Mouse (Mus musculus): ENCODE results near the gene Letmd1. TPM values are rescaled to one million over a fixed set of nuclear protein-coding genes. Genes with fewer than 3 reads are reported as not detected.

The Letmd1 gene
- polyA plus RNA-seq, 3 experiments from 2014 or later: 24.6 to 58.8 (median 54.5) TPM

DNA sequence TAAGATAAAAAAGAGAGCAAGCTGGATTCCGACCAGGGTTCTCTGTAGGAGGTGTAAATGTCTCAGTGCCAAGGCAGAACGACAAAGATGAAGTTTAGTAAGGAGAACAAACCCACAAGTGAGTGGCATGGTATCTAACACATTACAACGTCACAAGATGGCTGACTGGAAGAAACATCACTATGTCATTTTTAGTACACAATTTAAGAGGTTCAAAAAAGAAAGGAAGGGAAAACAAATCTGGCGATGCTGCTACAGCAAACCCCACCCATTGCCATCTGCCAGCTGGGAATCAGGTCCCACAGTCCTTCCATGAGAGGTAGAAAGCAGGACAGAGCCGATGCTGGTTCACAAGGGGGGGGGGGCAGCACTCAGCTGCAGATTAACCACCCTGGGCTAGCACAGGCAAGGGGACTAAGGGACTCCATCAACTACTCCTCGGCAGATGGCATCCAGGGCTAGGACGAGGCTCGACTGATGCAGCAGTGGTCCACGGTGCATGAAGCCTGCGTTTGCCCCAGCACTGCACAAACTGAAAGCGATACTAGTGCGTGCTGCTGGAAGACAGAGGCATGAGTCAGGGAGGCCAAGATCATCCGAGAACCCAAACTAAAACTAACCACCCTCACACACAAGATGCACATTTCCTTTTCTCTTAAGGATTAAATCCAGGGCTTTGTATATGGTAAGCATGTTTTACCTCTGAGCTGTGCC lies 39.8 kb downstream of the Letmd1 start:
- no peak for ATAC-seq

DNA sequence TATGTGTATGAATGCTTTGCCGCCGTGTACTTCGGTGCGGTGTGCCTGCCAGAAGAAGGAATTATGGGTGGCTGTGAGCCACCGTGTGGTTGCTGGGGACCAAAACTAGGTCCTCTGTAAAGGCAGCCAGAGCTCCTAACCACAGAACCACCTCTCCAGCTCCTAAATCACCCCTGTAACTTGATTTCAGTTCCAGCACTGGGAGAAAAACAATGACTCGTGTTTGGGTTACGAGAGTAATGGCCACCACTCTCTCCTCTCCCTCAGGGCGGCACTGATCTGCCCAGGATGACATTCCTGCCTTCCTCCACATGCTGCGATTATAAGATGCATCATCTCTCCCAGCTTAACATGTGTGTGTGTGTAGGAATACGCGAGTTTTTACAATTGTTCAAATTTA lies 41.2 kb downstream of the Letmd1 start:
- no peak for ATAC-seq

DNA sequence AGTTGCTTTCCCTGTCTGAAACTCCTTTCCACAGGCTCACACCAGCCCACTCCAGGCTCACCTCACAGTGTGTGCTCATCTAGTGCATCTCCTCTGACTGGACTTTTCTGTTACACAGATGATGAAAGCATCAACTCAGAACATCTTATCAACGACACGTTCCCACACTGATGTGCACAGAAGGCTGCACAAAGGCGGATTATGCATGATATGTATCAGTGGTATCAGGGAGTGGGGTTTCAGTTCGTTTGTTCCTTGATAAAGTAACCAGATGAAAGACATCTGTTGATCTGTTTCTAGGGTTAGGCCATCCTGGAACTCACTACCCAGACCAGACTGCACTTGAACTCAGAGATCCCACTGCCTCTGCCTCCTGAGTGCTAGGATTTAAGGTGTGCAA lies 44.6 kb downstream of the Letmd1 start:
- no peak for ATAC-seq

DNA sequence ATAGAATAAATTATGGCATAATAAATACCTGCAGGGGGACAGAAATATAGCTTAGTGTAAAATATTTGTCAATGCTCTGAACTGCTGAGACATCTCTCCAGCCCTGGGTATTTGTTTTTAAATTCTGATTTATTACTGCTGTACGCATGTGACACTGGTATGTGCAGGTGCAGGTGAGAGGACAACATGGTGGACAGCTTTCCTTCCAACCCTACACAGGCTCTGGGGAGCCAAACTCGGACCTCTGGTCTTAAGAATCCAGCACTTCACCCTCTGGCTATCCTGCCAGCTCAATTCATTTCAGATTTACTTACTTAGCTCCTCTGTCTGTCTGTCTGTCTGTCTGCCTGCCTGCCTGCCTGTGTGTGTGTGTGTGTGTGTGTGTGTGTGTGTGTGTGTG lies 46.3 kb downstream of the Letmd1 start:
- no peak for ATAC-seq

DNA sequence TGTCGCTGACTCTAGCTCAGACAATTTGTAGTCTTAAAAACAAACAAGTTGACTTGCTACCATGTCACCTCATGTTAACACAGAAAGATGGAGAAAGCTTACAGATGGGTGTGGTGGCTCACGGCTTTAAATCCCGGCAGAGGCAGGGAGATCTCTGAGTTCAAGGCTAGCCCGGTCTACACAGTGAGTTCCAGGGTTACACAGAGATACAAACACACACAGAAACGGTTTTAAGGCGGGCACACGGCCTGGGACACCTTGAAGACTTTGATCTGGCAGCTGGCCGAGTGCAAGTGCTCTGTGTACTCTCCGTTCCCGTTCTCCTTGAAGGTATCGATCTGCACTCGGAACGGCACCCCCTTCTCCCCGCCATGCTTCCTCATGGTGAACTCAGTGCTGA lies 51.5 kb downstream of the Letmd1 start:
- no peak for ATAC-seq

DNA sequence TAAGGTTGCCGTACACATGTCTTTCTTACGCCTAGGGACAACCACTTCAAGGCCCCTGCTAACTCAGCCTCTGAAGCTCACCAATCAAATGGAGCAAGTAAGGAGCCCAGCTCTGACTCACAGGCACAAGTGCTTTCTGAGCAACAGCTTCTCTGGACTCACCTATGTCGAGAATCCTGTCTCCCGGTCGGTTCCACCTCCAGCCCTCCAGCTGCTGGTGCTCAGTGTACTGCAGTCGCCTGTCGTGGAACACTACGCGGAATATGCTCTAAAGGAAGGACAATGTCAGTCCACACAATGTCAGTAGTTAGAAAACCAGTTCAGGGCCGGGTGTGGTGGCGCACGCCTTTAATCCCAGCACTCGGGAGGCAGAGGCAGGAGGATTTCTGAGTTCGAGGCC lies 56.6 kb downstream of the Letmd1 start:
- no peak for ATAC-seq

DNA sequence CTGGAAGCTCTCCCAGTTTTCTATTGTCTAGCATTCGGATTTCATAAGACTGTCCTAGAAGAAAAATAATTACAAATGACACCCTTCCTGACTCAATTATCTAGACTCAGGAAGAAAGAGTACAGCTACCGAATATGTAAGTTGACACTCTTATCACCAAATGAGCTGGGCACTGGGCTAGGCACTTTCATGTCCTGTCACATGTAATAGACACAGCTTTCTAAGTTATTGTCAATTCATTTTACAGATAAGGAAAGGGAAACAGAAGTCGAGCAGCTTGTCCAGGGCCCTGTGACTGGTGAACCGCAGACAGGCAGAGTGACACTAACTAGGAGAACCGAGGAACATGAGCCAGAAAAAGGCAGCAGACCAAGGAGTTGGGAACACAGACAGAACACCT lies 59.1 kb downstream of the Letmd1 start:
- ATAC-seq: no peak

Other genes starting within 250 kb of the Letmd1 start
- gene Atf1, start 241.2 kb upstream of the Letmd1 start, polyA plus RNA-seq (2017; shearing (Covaris generic)): 10 to 100 TPM; 32.1 to 36.0 (median 33.1) TPM
- not detected for gene Tmprss12, start 188.2 kb upstream of the Letmd1 start, polyA plus RNA-seq (2017; shearing (Covaris generic))
- gene Mettl7a1, start 164.9 kb upstream of the Letmd1 start, polyA plus RNA-seq (2017; shearing (Covaris generic)): 10 to 100 TPM in 1 of 3 experiments, 1 to 10 TPM in 2; 2.3 to 15.1 (median 4.4) TPM
- not detected for gene Mettl7a3, start 134.1 kb upstream of the Letmd1 start, polyA plus RNA-seq (2017; shearing (Covaris generic))
- under 1 TPM in 1 of 3 experiments, not detected in 2; 0.36 TPM for gene Methig1, start 115.9 kb upstream of the Letmd1 start, polyA plus RNA-seq (2017; shearing (Covaris generic))
- gene Mettl7a2, start 115.8 kb upstream of the Letmd1 start, polyA plus RNA-seq (2017; shearing (Covaris generic)): not detected
- not detected for gene Higd1c, start 104.5 kb upstream of the Letmd1 start, polyA plus RNA-seq (2017; shearing (Covaris generic))
- gene Gm5475, start 46.9 kb upstream of the Letmd1 start, polyA plus RNA-seq (2017; shearing (Covaris generic)): under 1 TPM in 2 of 3 experiments, not detected in 1; 0.26 to 0.49 TPM
- gene Slc11a2, start 44.0 kb upstream of the Letmd1 start, polyA plus RNA-seq (2017; shearing (Covaris generic)): 10 to 100 TPM; 20.5 to 30.5 (median 26.7) TPM
- gene Csrnp2, start 26.5 kb downstream of the Letmd1 start, polyA plus RNA-seq (2017; shearing (Covaris generic)): 1 to 10 TPM in 2 of 3 experiments, under 1 TPM in 1; 0.91 to 1.8 (median 1.5) TPM
- gene Tfcp2, start 83.0 kb downstream of the Letmd1 start, polyA plus RNA-seq (2017; shearing (Covaris generic)): 1 to 10 TPM; 3.7 to 8.4 (median 5.6) TPM
- gene Pou6f1, start 131.0 kb downstream of the Letmd1 start, polyA plus RNA-seq (2017; shearing (Covaris generic)): 10 to 100 TPM in 2 of 3 experiments, 1 to 10 TPM in 1; 7.4 to 19.8 (median 18.8) TPM
- gene Dazap2, start 146.3 kb downstream of the Letmd1 start, polyA plus RNA-seq (2017; shearing (Covaris generic)): 100 to 1,000 TPM; 722 to 762 (median 736) TPM
- 1 to 10 TPM in 1 of 3 experiments, not detected in 2; 1.3 TPM for gene Smagp, start 167.9 kb downstream of the Letmd1 start, polyA plus RNA-seq (2017; shearing (Covaris generic))
- 100 to 1,000 TPM; 292 to 493 (median 317) TPM for gene Bin2, start 200.5 kb downstream of the Letmd1 start, polyA plus RNA-seq (2017; shearing (Covaris generic))
- 10 to 100 TPM in 1 of 3 experiments, 1 to 10 TPM in 2; 6.8 to 12.6 (median 8.2) TPM for gene Cela1, start 218.9 kb downstream of the Letmd1 start, polyA plus RNA-seq (2017; shearing (Covaris generic))

Data from inflammation-experienced regulatory T-cells, adult 6 months (primary cell).